Mouse (Mus musculus) MEL (cell line): ENCODE results near the gene Bcas3. TPM values are rescaled to one million over a fixed set of nuclear protein-coding genes. Genes with fewer than 3 reads are reported as not detected.

ENCODE experiments used
- DNase-seq: peaks from one replicate; pipeline ENCODE4 v3.0.0; 2011; ENCODE audit warnings: low read depth, low spot score
- H3K27ac ChIP-seq: 2 replicates; pipeline ENCODE4 v1.5.1; 2012; ENCODE audit warnings: low read depth, mild to moderate bottlenecking, control low read depth, low read length, moderate library complexity; ENCODE audit not compliant: control insufficient read depth
- H3K27me3 ChIP-seq, 2 experiments: fragments of 150-350 bp in 1 of 2; sonication (generic) in 1 of 2; 2 replicates each; pipeline ENCODE4 v1.6.1; 2012; ENCODE audit warnings: low read length in 2 of 2, mild to moderate bottlenecking in 2 of 2, improper control_type of control experiment in 1 of 2, moderate library complexity in 1 of 2; ENCODE audit not compliant: insufficient read depth in 2 of 2, control insufficient read depth in 1 of 2
- H3K36me3 ChIP-seq, 2 experiments: 2 replicates each; pipeline ENCODE4 v1.6.1; 2012 to 2014; ENCODE audit warnings: low read length in 2 of 2, improper control_type of control experiment in 1 of 2, inconsistent platforms in 1 of 2, mild to moderate bottlenecking in 1 of 2; ENCODE audit not compliant: insufficient read depth in 2 of 2, control insufficient read depth in 1 of 2
- H3K4me1 ChIP-seq, 2 experiments: fragments of 150-350 bp in 1 of 2; sonication (generic) in 1 of 2; 2 replicates each; pipeline ENCODE4 v1.6.1; 2012; ENCODE audit warnings: low read length in 2 of 2, improper control_type of control experiment in 1 of 2, mild to moderate bottlenecking in 1 of 2; ENCODE audit not compliant: insufficient read depth in 2 of 2, control insufficient read depth in 1 of 2
- H3K4me3 ChIP-seq, 2 experiments: fragments of 150-350 bp in 1 of 2; sonication (generic) in 1 of 2; 2 replicates each; pipeline ENCODE4 v1.5.1; 2012; ENCODE audit warnings: low read depth in 2 of 2, low read length in 2 of 2, mild to moderate bottlenecking in 2 of 2, moderate library complexity in 2 of 2, control low read depth in 1 of 2, improper control_type of control experiment in 1 of 2; ENCODE audit not compliant: control insufficient read depth in 1 of 2, insufficient read depth in 1 of 2
- H3K79me2 ChIP-seq: 2 replicates; pipeline ENCODE4 v1.6.1; 2012; ENCODE audit warnings: mild to moderate bottlenecking, low read length, moderate library complexity; ENCODE audit not compliant: control insufficient read depth, poor library complexity, insufficient read depth
- H3K9ac ChIP-seq: 2 replicates; pipeline ENCODE4 v1.6.1; 2012; ENCODE audit warnings: low read depth, mild to moderate bottlenecking, control low read depth, low read length, moderate library complexity; ENCODE audit not compliant: control insufficient read depth, poor library complexity, severe bottlenecking
- H3K9me3 ChIP-seq: fragments of 150-350 bp; sonication (generic); replicated peaks from 2 replicates; pipeline ENCODE4 v1.6.1; 2012; ENCODE audit warnings: mild to moderate bottlenecking, low read length, improper control_type of control experiment, moderate library complexity; ENCODE audit not compliant: insufficient read depth
- CHD1 ChIP-seq: IDR thresholded peaks from 2 replicates; pipeline ENCODE4 v1.6.1; 2012; ENCODE audit warnings: low read depth, mild to moderate bottlenecking, inconsistent platforms, low read length, improper control_type of control experiment
- EP300 ChIP-seq, 2 experiments: IDR thresholded peaks; 2 replicates each; pipeline ENCODE4 v1.6.1; 2011; ENCODE audit warnings: improper control_type of control experiment in 2 of 2, low read length in 2 of 2, low read depth in 1 of 2, mild to moderate bottlenecking in 1 of 2
- ETS1 ChIP-seq: IDR thresholded peaks from 2 replicates; pipeline ENCODE4 v1.6.1; 2012; ENCODE audit warnings: low read depth, mild to moderate bottlenecking, inconsistent platforms, low read length, improper control_type of control experiment, moderate library complexity
- GABPA ChIP-seq: IDR thresholded peaks from 2 replicates; pipeline ENCODE4 v1.6.1; 2012; ENCODE audit warnings: low read depth, mild to moderate bottlenecking, inconsistent platforms, low read length, improper control_type of control experiment, moderate library complexity
- GATA1 ChIP-seq: IDR thresholded peaks from 2 replicates; pipeline ENCODE4 v1.6.1; 2011; ENCODE audit warnings: low read depth, low read length, improper control_type of control experiment
- KAT2A ChIP-seq: conservative IDR thresholded peaks from 2 replicates; pipeline ENCODE4 v1.6.1; 2012; ENCODE audit warnings: low read depth, low read length, improper control_type of control experiment, inconsistent platforms
- MAX ChIP-seq: IDR thresholded peaks from 2 replicates; pipeline ENCODE4 v1.6.1; 2011; ENCODE audit warnings: low read length, improper control_type of control experiment
- MAZ ChIP-seq: IDR thresholded peaks from 2 replicates; pipeline ENCODE4 v1.6.1; 2012; ENCODE audit warnings: low read depth, mild to moderate bottlenecking, inconsistent platforms, low read length, improper control_type of control experiment
- MYC ChIP-seq: IDR thresholded peaks from 2 replicates; pipeline ENCODE4 v1.6.1; 2011; ENCODE audit warnings: low read depth, mild to moderate bottlenecking, low read length, improper control_type of control experiment, moderate library complexity
- NRF1 ChIP-seq: IDR thresholded peaks from 2 replicates; pipeline ENCODE4 v1.6.1; 2014; ENCODE audit warnings: low read depth, mild to moderate bottlenecking, inconsistent platforms, low read length, improper control_type of control experiment, moderate library complexity; ENCODE audit not compliant: poor library complexity, insufficient read depth, severe bottlenecking
- RAD21 ChIP-seq: IDR thresholded peaks from 2 replicates; pipeline ENCODE4 v1.6.1; 2011; ENCODE audit warnings: mild to moderate bottlenecking, low read depth, low read length, improper control_type of control experiment
- SIN3A ChIP-seq: IDR thresholded peaks from 2 replicates; pipeline ENCODE4 v1.6.1; 2012; ENCODE audit warnings: low read length, improper control_type of control experiment, inconsistent platforms
- SMC3 ChIP-seq: IDR thresholded peaks from 2 replicates; pipeline ENCODE4 v1.6.1; 2011; ENCODE audit warnings: low read depth, low read length, improper control_type of control experiment
- TAL1 ChIP-seq: IDR thresholded peaks from 2 replicates; pipeline ENCODE4 v1.6.1; 2012; ENCODE audit warnings: mild to moderate bottlenecking, inconsistent platforms, low read length, moderate library complexity, mixed read lengths
- USF1 ChIP-seq: IDR thresholded peaks from 2 replicates; pipeline ENCODE4 v1.6.1; 2014; ENCODE audit warnings: low read depth, mild to moderate bottlenecking, inconsistent platforms, low read length, improper control_type of control experiment, moderate library complexity
- ZKSCAN1 ChIP-seq: IDR thresholded peaks from 2 replicates; pipeline ENCODE4 v1.6.1; 2012; ENCODE audit warnings: low read depth, mild to moderate bottlenecking, inconsistent platforms, low read length, improper control_type of control experiment, moderate library complexity
- ZNF384 ChIP-seq: IDR thresholded peaks from 2 replicates; pipeline ENCODE4 v1.6.1; 2012; ENCODE audit warnings: low read depth, mild to moderate bottlenecking, inconsistent platforms, low read length, improper control_type of control experiment
- polyA plus RNA-seq, 2 experiments: library from polyadenylated mRNA; stranded (reverse) in 1 of 2; unstranded in 1 of 2; fragments of >175 nt in 1 of 2; fragments of >200 nt in 1 of 2; gene quantifications; 2 replicates each; pipeline versions ENCODE4 v1.2.1 to v1.2.4; 2012; ENCODE audit warnings: low replicate concordance in 2 of 2, low read depth in 1 of 2; ENCODE audit not compliant: insufficient read length in 2 of 2, insufficient read depth in 1 of 2, missing spikeins in 1 of 2
- total RNA-seq: library from RNA; depleted of rRNA; stranded (reverse); fragments of 300-350 nt; gene quantifications from 2 replicates; pipeline ENCODE4 v1.2.3, GENCODE M21; 2012

The Bcas3 gene
- total and polyA plus RNA-seq, 3 experiments = 8.6 to 14.7 TPM; not detected in 1

DNA sequence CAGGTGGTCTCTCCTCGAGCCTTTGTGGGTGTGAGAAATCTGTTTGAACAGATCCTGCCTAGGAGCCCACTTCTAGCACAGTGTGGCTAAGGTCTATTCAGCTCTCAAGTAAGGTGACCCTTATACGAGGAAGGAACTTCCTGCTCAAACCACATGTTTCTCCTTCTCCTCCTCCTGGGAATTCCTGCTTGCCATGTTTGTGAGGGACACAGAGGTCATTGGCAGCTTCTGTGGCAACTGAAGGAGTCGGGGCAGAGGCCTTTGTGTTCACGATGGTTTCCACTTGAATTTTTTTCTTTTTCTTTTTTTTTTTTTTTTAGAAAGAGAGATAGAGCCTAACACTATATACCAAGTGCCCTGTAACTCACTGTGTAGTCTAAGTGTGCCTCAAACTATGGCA lies 420.4 kb downstream of the Bcas3 start:
- no peaks in the 10 kb centered on the region for H3K36me3 ChIP-seq
- no peaks in the 10 kb centered on the region for H3K79me2 ChIP-seq
- no peak overlapping the region for H3K27ac ChIP-seq
- H3K9me3 ChIP-seq = no peaks in the 10 kb centered on the region
- H3K27me3 ChIP-seq = no peaks in the 10 kb centered on the region
- TF ChIP-seq CHD1 = no peak
- no peak for TF ChIP-seq MAZ
- TF ChIP-seq EP300 (IDR thresholded peaks at IDR 0.05; ENCODE audit: low read depth in 1 of 2, low read length in 2 of 2) = no peak
- no peak for TF ChIP-seq SIN3A
- no peak for TF ChIP-seq NRF1
- TF ChIP-seq RAD21 = no peak
- TF ChIP-seq KAT2A = no peak
- no peak for TF ChIP-seq MYC
- no peak for TF ChIP-seq ETS1
- TF ChIP-seq GATA1 = no peak
- no peak for TF ChIP-seq ZKSCAN1
- no peak for TF ChIP-seq SMC3
- H3K9ac ChIP-seq = no peak overlapping the region
- no peaks in the 10 kb centered on the region for H3K4me1 ChIP-seq
- no peak for DNase-seq
- no peak overlapping the region for H3K4me3 ChIP-seq

DNA sequence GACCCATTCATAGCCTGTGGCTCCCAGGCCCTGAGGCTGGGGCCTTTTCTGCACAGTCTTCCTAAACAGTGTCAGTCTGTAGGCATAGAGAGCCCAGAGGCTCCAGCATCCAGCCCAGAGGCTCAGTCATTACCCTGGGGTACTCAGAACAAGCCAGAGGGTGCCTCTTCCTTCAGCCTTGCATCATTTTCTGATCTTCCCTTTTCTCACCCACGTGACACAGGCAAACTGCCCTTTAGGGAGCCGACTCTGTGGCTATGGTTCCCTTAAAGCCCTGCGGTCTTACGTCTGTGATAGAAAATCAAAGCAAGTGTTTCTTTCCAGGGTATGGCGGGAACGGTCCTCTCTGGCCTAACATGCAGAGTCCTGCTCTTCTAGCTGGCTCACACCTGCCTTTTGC lies 421.7 kb downstream of the Bcas3 start:
- H3K27me3 ChIP-seq = no peaks in the 10 kb centered on the region

DNA sequence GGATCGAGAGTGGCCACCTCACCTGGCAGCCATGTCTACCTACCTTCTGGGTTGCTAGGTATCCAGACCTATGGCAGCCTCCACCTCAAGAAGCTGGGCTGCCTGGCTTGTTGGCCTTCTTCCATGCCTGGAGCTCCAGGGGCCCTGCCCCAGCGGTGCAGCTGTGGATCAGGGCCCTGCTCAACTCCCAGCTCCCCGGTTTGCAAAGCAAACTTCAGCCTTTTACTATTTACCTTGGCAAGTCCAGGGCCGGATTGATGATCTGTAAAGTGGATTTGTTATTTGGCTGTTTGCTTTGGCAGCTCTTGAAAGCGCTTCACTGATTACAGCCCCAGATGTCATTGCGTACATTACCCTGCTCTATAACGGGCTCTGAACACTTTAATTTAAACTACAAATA lies 422.5 kb downstream of the Bcas3 start:
- H3K27me3 ChIP-seq = no peaks in the 10 kb centered on the region
- H3K79me2 ChIP-seq = no peaks in the 10 kb centered on the region
- no peaks in the 10 kb centered on the region for H3K36me3 ChIP-seq
- DNase-seq = no peak
- no peaks in the 10 kb centered on the region for H3K4me1 ChIP-seq
- no peak overlapping the region for H3K27ac ChIP-seq
- no peak overlapping the region for H3K9ac ChIP-seq
- H3K9me3 ChIP-seq = no peaks in the 10 kb centered on the region
- no peak overlapping the region for H3K4me3 ChIP-seq
- TF ChIP-seq ZNF384 (no peak), GABPA (no peak), MYC (no peak)

More for the DNA sequence above, 421.7 kb downstream of the Bcas3 start:
- H3K36me3 ChIP-seq = no peaks in the 10 kb centered on the region
- no peaks in the 10 kb centered on the region for H3K9me3 ChIP-seq
- no peaks in the 10 kb centered on the region for H3K4me1 ChIP-seq
- H3K79me2 ChIP-seq = no peaks in the 10 kb centered on the region
- H3K9ac ChIP-seq = no peak overlapping the region
- TF ChIP-seq USF1 (peak; percentile 68; the same call in 1 of the 2 replicates), TAL1 (no peak), MAX (no peak), EP300 (IDR thresholded peaks at IDR 0.05; ENCODE audit: low read depth in 1 of 2, low read length in 2 of 2) (no peak)
- no peak overlapping the region for H3K4me3 ChIP-seq
- no peak for DNase-seq
- H3K27ac ChIP-seq = no peak overlapping the region
